Comparison of ENCODE assay signal across 11 mouse cellular contexts in genomic region chr4:133064791-133065190, GRCm38 (mm10).
"Had no signal": no experiment of that assay in that cellular context is flagged by ENCODE, and none has a peak within 500 bp of the region (broad histone marks: within the 10 kb centered on the region; RNA-seq: fewer than 3 reads in every experiment).

No protein-coding gene starts in this region.

- H3K27ac ChIP-seq: midbrain, embryonic 10.5 days; midbrain, embryonic 12.5 days; neural tube, embryonic 12.5 days had no signal

- H3K9ac ChIP-seq: lung, embryonic 14.5 days; midbrain, embryonic 12.5 days; neural tube, embryonic 12.5 days had no signal

- H3K9me3 ChIP-seq: midbrain, embryonic 10.5 days; midbrain, embryonic 12.5 days; neural tube, embryonic 12.5 days had no signal

- H3K27me3 ChIP-seq: midbrain, embryonic 12.5 days; neural tube, embryonic 12.5 days had no signal

- DNase-seq: lung, adult 18-20 months; lung, embryonic 14.5 days; lung, postnatal 10 days; lung, postnatal 4 days; midbrain, embryonic 14.5 days; right cerebral cortex, postnatal 14 days; thymus, adult 18-20 months; thymus, postnatal 36 days had no signal

- H3K4me3 ChIP-seq: midbrain, embryonic 10.5 days; midbrain, embryonic 12.5 days; neural tube, embryonic 12.5 days had no signal
